Mouse (Mus musculus) right cerebral cortex, postnatal 4 days (tissue): Measurements from ENCODE around the gene Asb3.
"Not testable (repeated sequence)": the region's sequence is repeated elsewhere in the genome, so short reads cannot be mapped to it uniquely, and the experiment has no call there.

ENCODE experiments used
- DNase-seq: peaks from one replicate; pipeline ENCODE4 v3.0.0-alpha.2; 2022

Asb3 gene

GRCm38 (mm10) chr11:31001169-31001908 is 116.1 kb downstream of the Asb3 start:
- no peak for DNase-seq

- DNase-seq: not testable (repeated sequence)
Measured at GRCm38 (mm10) chr11:31009668-31010067, 124.5 kb downstream of the Asb3 start.

- DNase-seq: not testable (repeated sequence)
Measured at GRCm38 (mm10) chr11:31017466-31017865, 132.2 kb downstream of the Asb3 start.

GRCm38 (mm10) chr11:31034958-31035357 is 149.7 kb downstream of the Asb3 start:
- DNase-seq: no peak

- DNase-seq: no peak
Measured at GRCm38 (mm10) chr11:31089973-31090372, 204.8 kb downstream of the Asb3 start.

GRCm38 (mm10) chr11:31090478-31090978 is 205.3 kb downstream of the Asb3 start:
- no peak for DNase-seq

GRCm38 (mm10) chr11:31099519-31099918 is 214.3 kb downstream of the Asb3 start:
- DNase-seq: not testable (repeated sequence)

- no peak for DNase-seq
Measured at GRCm38 (mm10) chr11:31102188-31102587, 217.0 kb downstream of the Asb3 start.

- DNase-seq: no peak
Measured at GRCm38 (mm10) chr11:31105364-31105763, 220.1 kb downstream of the Asb3 start.

- DNase-seq: not testable (repeated sequence)
Measured at GRCm38 (mm10) chr11:31126964-31127363, 241.7 kb downstream of the Asb3 start.

- DNase-seq: not testable (repeated sequence)
Measured at GRCm38 (mm10) chr11:31133726-31134125, 248.5 kb downstream of the Asb3 start.

- DNase-seq: not testable (repeated sequence)
Measured at GRCm38 (mm10) chr11:31134824-31135223, 249.6 kb downstream of the Asb3 start.

- not testable (repeated sequence) for DNase-seq
Measured at GRCm38 (mm10) chr11:31138394-31138793, 253.2 kb downstream of the Asb3 start.
